Mouse (Mus musculus) liver, postnatal 0 days (tissue): ENCODE results near the gene Plagl2.

ENCODE experiments used
- CTCF ChIP-seq: sonication (generic); IDR thresholded peaks from 2 replicates; pipeline ENCODE4 v1.5.1; 2016; ENCODE audit warnings: antibody characterized with exemption, low read depth
- EP300 ChIP-seq: IDR thresholded peaks from 2 replicates; pipeline ENCODE4 v1.6.1; 2016; ENCODE audit warnings: antibody characterized with exemption, low read depth, mild to moderate bottlenecking

DNA sequence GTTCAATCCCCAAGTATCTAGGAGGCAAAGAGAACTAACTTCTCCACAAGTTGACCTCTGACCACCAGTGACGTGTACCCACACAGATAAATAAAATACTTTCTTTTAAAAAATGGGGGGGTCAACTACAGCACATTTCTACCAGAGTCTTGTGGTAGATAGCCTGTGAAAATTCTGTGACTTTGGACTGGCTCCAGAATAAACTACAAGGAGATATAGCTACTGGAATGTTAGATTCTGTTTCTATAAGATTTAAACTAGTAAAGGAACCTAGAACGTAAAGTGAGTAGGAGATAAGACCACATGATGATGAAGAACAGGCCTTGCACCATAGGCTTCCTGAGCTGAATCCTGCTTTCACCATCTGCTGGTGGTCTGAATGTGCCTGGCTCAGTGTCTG, 53.4 kb downstream of the Plagl2 start:
- TF ChIP-seq CTCF = no peak
- TF ChIP-seq EP300 = no peak
